Mouse (Mus musculus): Measurements from ENCODE around the gene H2-Q7. TPM values are rescaled to one million over a fixed set of nuclear protein-coding genes. Genes with fewer than 3 reads are reported as not detected.
A peak's percentile ranks its signal among the peaks of the same experiment; 100 is the strongest.
"Not testable (repeated sequence)": the region's sequence is repeated elsewhere in the genome, so short reads cannot be mapped to it uniquely, and the experiment has no call there.

Gene H2-Q7
- polyA plus RNA-seq (2016; fragmentation: Nextera tagmentation; extraction: Ambion mirVana): 6.0 and 6.4 TPM in 2 replicates

DNA sequence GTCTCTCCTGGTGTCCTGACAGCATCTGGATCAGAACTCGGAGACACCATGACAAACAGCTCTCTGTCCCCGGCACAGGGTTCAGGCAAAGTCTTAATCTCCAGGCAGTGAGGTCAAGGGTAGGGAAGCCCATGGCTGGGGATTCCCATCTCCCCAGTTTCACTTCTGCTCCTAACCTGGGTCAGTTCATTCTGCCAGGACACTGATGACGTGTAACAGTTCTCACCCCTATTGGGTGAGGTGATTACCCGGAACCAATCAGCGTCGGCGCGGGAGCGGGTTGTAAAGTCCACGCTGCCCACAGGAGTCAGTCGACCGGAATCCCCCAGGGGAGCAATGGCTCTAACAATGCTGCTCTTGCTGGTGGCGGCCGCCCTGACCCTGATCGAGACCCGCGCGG lies at the start of gene H2-Q7:
H2-Q7 (plus strand) TSS at position 271 of the 400 bp plus-strand sequence.
- H3K27me3 ChIP-seq: peaks cover 24% of the 10 kb centered on the region
- H3K4me2 ChIP-seq (replicated peaks): peak within 1 kb of the TSS; percentile 83
- peak within 1 kb of the TSS; percentile 59 for H3K9ac ChIP-seq (replicated peaks)
- ATAC-seq (ENCODE audit: low FRiP score, low read depth): peak; percentile 92
- WGBS: 2% methylated on average over 18 of the region's 18 CpGs
- not testable (repeated sequence) for H3K36me3 ChIP-seq; H3K9me3 ChIP-seq; H3K27ac ChIP-seq (replicated peaks); H3K4me1 ChIP-seq
- H3K4me3 ChIP-seq: peak within 1 kb of the TSS; percentile 50

- not testable (repeated sequence) for H3K4me2 ChIP-seq (replicated peaks); H3K4me1 ChIP-seq; H3K27ac ChIP-seq (replicated peaks); H3K4me3 ChIP-seq; H3K36me3 ChIP-seq; H3K9ac ChIP-seq (replicated peaks); ATAC-seq (ENCODE audit: low FRiP score, low read depth); H3K9me3 ChIP-seq
- peaks cover 12% of the 10 kb centered on the region for H3K27me3 ChIP-seq
- 8% methylated on average over 7 of the region's 7 CpGs for WGBS
Observed at GRCm38 (mm10) chr17:35389796-35390195, 49.2 kb upstream of the H2-Q7 start.

DNA sequence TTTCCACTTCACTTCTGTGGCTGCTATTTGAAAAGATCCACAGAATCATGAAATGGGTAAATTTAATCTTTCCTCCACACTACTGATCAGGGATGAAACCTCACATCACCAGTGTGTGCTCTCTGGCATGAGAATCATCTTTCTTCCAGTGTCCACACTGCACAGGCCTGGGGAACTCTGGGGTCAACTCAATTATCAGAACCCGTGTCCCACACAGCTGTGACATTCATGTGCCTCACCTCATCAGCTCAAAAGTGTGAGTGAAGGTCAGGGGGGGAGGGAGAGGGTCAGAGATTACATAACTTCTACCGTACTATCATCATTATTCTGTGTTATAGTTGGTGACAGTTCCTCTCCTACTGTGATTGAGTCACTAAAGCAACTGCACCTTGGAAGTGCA lies 46.3 kb upstream of the H2-Q7 start:
- not testable (repeated sequence) for H3K27ac ChIP-seq (replicated peaks); H3K36me3 ChIP-seq; ATAC-seq (ENCODE audit: low FRiP score, low read depth); H3K4me2 ChIP-seq (replicated peaks); H3K4me1 ChIP-seq; H3K4me3 ChIP-seq; H3K9me3 ChIP-seq; H3K9ac ChIP-seq (replicated peaks)
- WGBS: 68% methylated on average over 2 of the region's 2 CpGs
- peaks cover 18% of the 10 kb centered on the region for H3K27me3 ChIP-seq

DNA sequence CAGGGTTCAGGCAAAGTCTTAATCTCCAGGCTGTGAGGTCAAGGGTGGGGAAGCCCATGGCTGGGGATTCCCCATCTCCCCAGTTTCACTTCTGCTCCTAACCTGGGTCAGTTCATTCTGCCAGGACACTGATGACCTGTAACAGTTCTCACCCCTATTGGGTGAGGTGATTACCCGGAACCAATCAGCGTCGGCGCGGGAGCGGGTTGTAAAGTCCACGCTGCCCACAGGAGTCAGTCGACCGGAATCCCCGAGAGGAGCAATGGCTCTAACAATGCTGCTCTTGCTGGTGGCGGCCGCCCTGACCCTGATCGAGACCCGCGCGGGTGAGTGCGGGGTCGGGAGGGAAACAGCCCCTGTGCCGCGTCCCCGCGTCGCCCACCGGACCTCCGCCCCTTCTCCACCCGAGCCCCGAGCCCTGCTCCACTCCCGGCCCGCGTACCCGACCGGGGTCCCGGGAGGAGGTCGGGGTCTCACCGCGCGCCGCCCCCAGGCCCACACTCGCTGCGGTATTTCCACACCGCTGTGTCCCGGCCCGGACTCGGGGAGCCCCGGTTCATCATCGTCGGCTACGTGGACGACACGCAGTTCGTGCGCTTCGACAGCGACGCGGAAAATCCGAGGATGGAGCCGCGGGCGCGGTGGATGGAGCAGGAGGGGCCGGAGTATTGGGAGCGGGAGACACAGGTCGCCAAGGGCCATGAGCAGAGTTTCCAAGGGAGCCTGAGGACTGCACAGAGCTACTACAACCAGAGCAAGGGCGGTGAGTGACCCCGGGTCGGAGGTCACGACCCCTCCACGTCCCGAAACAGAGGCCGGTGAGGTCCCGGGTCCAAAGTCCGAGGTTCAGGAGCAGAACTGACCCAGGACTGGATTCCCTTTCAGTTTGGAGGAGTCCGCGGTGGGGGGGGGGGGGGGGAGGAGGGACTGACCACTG lies 44.8 kb upstream of the H2-Q7 start:
- H3K4me1 ChIP-seq; H3K9me3 ChIP-seq; H3K36me3 ChIP-seq; H3K9ac ChIP-seq (replicated peaks); H3K27ac ChIP-seq (replicated peaks): not testable (repeated sequence)
- under 1% methylated on average over 58 of the region's 75 CpGs for WGBS
- Histone ChIP-seq H3K27me3 (peaks cover 18% of the 10 kb centered on the region), H3K4me3 (peak overlapping the region; percentile 31), H3K4me2 (replicated peaks) (peak overlapping the region; percentile 49)
- ATAC-seq (ENCODE audit: low FRiP score, low read depth): peak; percentile 56

DNA sequence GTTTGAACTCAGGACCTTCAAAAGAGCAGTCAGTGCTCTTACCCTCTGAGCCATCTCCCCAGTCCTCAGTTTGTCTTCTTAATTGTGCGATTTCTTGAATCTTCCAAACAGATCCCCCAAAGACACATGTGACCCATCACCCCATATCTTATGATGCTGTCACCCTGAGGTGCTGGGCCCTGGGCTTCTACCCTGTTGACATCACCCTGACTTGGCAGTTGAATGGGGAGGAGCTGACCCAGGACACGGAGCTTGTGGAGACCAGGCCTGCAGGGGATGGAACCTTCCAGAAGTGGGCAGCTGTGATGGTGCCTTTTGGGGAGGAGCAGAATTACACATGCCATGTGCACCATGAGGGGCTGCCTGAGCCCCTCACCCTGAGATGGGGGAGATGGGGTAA lies 42.0 kb upstream of the H2-Q7 start:
- not testable (repeated sequence) for H3K9ac ChIP-seq (replicated peaks); H3K36me3 ChIP-seq; H3K4me1 ChIP-seq; ATAC-seq (ENCODE audit: low FRiP score, low read depth); H3K27ac ChIP-seq (replicated peaks); H3K4me3 ChIP-seq; H3K9me3 ChIP-seq; H3K4me2 ChIP-seq (replicated peaks)
- peaks cover 18% of the 10 kb centered on the region for H3K27me3 ChIP-seq
- 79% methylated on average over 2 of the region's 2 CpGs for WGBS

- no CpG with 5 or more reads among the region's 1 CpGs for WGBS
- ATAC-seq (ENCODE audit: low FRiP score, low read depth); H3K36me3 ChIP-seq; H3K4me2 ChIP-seq (replicated peaks); H3K9ac ChIP-seq (replicated peaks); H3K4me3 ChIP-seq; H3K27ac ChIP-seq (replicated peaks); H3K9me3 ChIP-seq; H3K4me1 ChIP-seq; H3K27me3 ChIP-seq: not testable (repeated sequence)
Observed at GRCm38 (mm10) chr17:35413057-35413456, 25.9 kb upstream of the H2-Q7 start.

- not testable (repeated sequence) for H3K36me3 ChIP-seq; H3K4me1 ChIP-seq; H3K27ac ChIP-seq (replicated peaks); H3K4me3 ChIP-seq; H3K9ac ChIP-seq (replicated peaks); H3K4me2 ChIP-seq (replicated peaks); H3K27me3 ChIP-seq; ATAC-seq (ENCODE audit: low FRiP score, low read depth); H3K9me3 ChIP-seq
- 80% methylated on average over 1 of the region's 10 CpGs for WGBS
Observed at GRCm38 (mm10) chr17:35415273-35416129, 23.5 kb upstream of the H2-Q7 start.

GRCm38 (mm10) chr17:35418772-35419171 lies 20.2 kb upstream of the H2-Q7 start:
- Histone ChIP-seq H3K27ac (replicated peaks) (no peak overlapping the region), H3K27me3 (peaks cover 12% of the 10 kb centered on the region), H3K4me3 (no peak overlapping the region), H3K36me3 (no peaks in the 10 kb centered on the region), H3K4me2 (replicated peaks) (no peak overlapping the region), H3K9me3 (no peaks in the 10 kb centered on the region), H3K9ac (replicated peaks) (no peak overlapping the region), H3K4me1 (no peaks in the 10 kb centered on the region)
- ATAC-seq (ENCODE audit: low FRiP score, low read depth): no peak
- WGBS: 88% methylated on average over 7 of the region's 7 CpGs

DNA sequence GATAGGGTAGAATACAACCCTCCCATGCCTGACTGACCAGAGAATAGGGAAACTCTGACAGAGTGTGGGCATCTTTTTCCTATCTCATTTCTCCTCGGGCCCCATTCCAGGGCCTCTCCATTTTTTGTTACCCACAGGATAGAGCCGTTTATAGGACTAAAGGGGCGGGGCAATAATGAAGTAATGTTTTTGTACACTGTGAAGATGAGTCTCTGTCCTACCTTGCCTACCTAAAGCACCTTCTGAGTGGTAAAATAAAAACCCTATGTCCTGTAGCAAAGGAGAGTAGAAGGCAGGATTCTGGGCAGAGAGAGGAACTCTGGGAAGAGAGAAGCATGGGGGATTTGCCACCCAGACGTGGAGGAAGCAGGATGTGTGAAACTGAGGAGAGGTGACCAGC lies 19.4 kb upstream of the H2-Q7 start:
- peaks cover 17% of the 10 kb centered on the region for H3K27me3 ChIP-seq
- H3K9me3 ChIP-seq; ATAC-seq (ENCODE audit: low FRiP score, low read depth); H3K9ac ChIP-seq (replicated peaks); H3K27ac ChIP-seq (replicated peaks); H3K4me2 ChIP-seq (replicated peaks); H3K4me3 ChIP-seq; H3K36me3 ChIP-seq; H3K4me1 ChIP-seq: not testable (repeated sequence)
- WGBS: 74% methylated on average over 4 of the region's 4 CpGs

GRCm38 (mm10) chr17:35420206-35420810 lies 18.6 kb upstream of the H2-Q7 start:
- H3K4me1 ChIP-seq; H3K27ac ChIP-seq (replicated peaks); H3K9ac ChIP-seq (replicated peaks); H3K36me3 ChIP-seq; H3K4me3 ChIP-seq; ATAC-seq (ENCODE audit: low FRiP score, low read depth); H3K4me2 ChIP-seq (replicated peaks); H3K9me3 ChIP-seq: not testable (repeated sequence)
- 14% methylated on average over 11 of the region's 11 CpGs for WGBS
- H3K27me3 ChIP-seq: peaks cover 24% of the 10 kb centered on the region

DNA sequence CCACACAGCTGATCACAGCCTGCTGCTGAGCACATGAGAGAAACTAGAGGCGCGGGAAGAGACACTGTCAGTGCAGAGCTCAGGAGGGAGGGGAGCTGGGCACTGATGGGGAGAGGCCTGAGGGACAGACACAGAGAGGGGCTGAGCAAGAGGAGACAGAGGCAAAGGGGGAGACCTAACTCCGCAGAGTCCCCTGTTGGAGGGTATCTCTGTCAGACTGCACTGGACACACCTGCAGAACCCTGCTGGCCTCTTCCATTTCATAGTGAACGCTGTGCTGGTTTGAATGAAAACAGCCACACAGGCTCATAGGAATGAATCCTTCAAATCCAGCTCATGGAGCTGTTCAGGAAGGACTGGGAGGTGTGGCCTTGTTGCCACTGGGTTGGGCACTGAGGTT lies 17.6 kb upstream of the H2-Q7 start:
- not testable (repeated sequence) for H3K27ac ChIP-seq (replicated peaks); H3K9ac ChIP-seq (replicated peaks); H3K4me2 ChIP-seq (replicated peaks); ATAC-seq (ENCODE audit: low FRiP score, low read depth); H3K4me1 ChIP-seq; H3K4me3 ChIP-seq; H3K36me3 ChIP-seq; H3K9me3 ChIP-seq
- H3K27me3 ChIP-seq: peaks cover 34% of the 10 kb centered on the region
- WGBS: 88% methylated on average over 4 of the region's 4 CpGs

DNA sequence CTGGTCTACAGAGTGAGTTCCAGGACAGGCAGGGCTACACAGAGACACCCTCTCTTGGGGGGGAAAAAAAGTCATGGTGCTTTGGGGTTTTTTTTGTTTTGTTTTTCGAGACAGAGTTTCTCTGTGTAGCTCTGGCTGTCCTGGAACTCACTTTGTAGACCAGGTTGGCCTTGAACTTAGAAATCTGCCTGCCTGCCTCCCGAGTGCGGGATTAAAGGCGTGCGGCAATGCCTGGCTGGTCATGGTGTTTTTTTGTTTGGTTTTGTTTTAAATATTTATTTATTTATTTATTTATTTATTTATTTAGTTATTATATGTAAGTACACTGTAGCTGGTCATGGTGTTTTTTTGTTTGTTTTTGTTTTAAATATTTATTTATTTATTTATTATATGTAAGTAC lies 16.6 kb upstream of the H2-Q7 start:
- 88% methylated on average over 5 of the region's 5 CpGs for WGBS

More for the DNA sequence above, 16.6 kb upstream of the H2-Q7 start:
- H3K4me3 ChIP-seq; H3K27ac ChIP-seq (replicated peaks); H3K9me3 ChIP-seq; H3K36me3 ChIP-seq; H3K4me2 ChIP-seq (replicated peaks); H3K4me1 ChIP-seq; ATAC-seq (ENCODE audit: low FRiP score, low read depth); H3K9ac ChIP-seq (replicated peaks): not testable (repeated sequence)
- peaks cover 37% of the 10 kb centered on the region for H3K27me3 ChIP-seq
